12 mouse cellular contexts compared by ENCODE assay signal in genomic region chr8:126570521-126571040, GRCm38 (mm10).
"Had no signal": no experiment of that assay in that cellular context is flagged by ENCODE, and none has a peak within 500 bp of the region (broad histone marks: within the 10 kb centered on the region; RNA-seq: fewer than 3 reads in every experiment).

No protein-coding gene starts in this region.

- H3K4me2 ChIP-seq: limb, embryonic 15.5 days; midbrain, embryonic 12.5 days had no signal

- H3K9ac ChIP-seq: limb, embryonic 15.5 days; liver, embryonic 14.5 days; midbrain, embryonic 12.5 days had no signal

- ATAC-seq: midbrain, embryonic 16.5 days had no signal

- H3K27me3 ChIP-seq: limb, embryonic 15.5 days; megakaryocyte, embryonic 14.5 days; midbrain, embryonic 12.5 days had no signal

- H3K27ac ChIP-seq: kidney, postnatal 0 days; liver, embryonic 14.5 days; stomach, postnatal 0 days had no signal

- DNase-seq: kidney, adult 9 months; kidney, postnatal 36 days; layer of hippocampus, adult 9-11 months; layer of hippocampus, postnatal 36 days; thymus, postnatal 4 days had no signal

- H3K36me3 ChIP-seq: limb, embryonic 15.5 days; midbrain, embryonic 12.5 days had no signal

- H3K4me3 ChIP-seq: limb, embryonic 15.5 days; midbrain, embryonic 12.5 days had no signal

- H3K9me3 ChIP-seq: limb, embryonic 15.5 days; megakaryocyte, embryonic 14.5 days; midbrain, embryonic 12.5 days had no signal
